Mouse (Mus musculus): ENCODE results near the gene Nmrk2. TPM values are rescaled to one million over a fixed set of nuclear protein-coding genes. Genes with fewer than 3 reads are reported as not detected.
A peak's percentile ranks its signal among the peaks of the same experiment; 100 is the strongest.

Nmrk2 gene
- polyA plus RNA-seq, 1 experiment from 2014 or later, result not detected

- ATAC-seq (ENCODE audit: low FRiP score, low TSS enrichment), result peak; percentile 90
- peaks cover 16% of the 10 kb centered on the region for H3K36me3 ChIP-seq (ENCODE audit: control insufficient read depth, insufficient read depth, low read length)
- no peaks in the 10 kb centered on the region for H3K9me3 ChIP-seq (ENCODE audit: control insufficient read depth, low read length)
- H3K4me3 ChIP-seq (ENCODE audit: low read length), result peak within 1 kb of the TSS; percentile 80
- H3K4me2 ChIP-seq (replicated peaks; ENCODE audit: low read depth, low read length), result peak within 1 kb of the TSS; percentile 79
- WGBS, result under 1% methylated on average over 52 of the region's 64 CpGs
- peak within 1 kb of the TSS; percentile 89 for H3K27ac ChIP-seq (ENCODE audit: low read depth, low read length)
- H3K4me1 ChIP-seq (ENCODE audit: control insufficient read depth, insufficient read depth, low read length), result peaks cover 13% of the 10 kb centered on the region; the same call in 1 of the 2 replicates
- H3K9ac ChIP-seq (ENCODE audit: low read depth, low read length), result peak within 1 kb of the TSS; percentile 83
- no peaks in the 10 kb centered on the region for H3K27me3 ChIP-seq (ENCODE audit: control insufficient read depth, insufficient read depth, low read length)
These were observed 34.4 kb downstream of the Nmrk2 start, which contains the start of gene Pias4 for GRCm38 (mm10) chr10:81167200-81168086. Gene Pias4 (minus strand): TSS chr10:81167923.

DNA sequence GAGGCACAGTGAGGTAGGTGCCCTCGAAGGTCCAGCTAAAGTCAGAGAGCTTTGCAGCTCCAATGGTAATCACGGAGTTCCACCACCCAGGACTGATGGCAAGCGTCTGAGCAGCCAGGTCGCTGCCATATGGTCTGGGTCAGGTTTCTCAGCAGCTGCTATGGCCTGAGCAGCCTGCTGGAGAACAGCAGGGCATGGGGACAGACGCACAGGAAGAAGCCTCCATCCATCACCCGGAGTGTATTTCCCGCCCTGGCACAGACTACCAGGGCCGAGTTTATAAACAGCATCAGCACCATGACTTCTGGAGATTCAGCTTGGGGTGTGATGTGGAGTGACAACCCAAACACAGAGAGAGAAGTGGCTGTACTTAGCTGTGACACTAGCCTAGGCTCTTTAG is 36.7 kb downstream of the Nmrk2 start:
- Histone ChIP-seq H3K9ac (ENCODE audit: low read depth, low read length) (peak overlapping the region; percentile 37; the same call in 1 of the 2 replicates), H3K27me3 (ENCODE audit: control insufficient read depth, insufficient read depth, low read length) (no peaks in the 10 kb centered on the region), H3K27ac (ENCODE audit: low read depth, low read length) (no peak overlapping the region), H3K4me3 (ENCODE audit: low read length) (no peak overlapping the region), H3K9me3 (ENCODE audit: control insufficient read depth, low read length) (no peaks in the 10 kb centered on the region), H3K4me1 (ENCODE audit: control insufficient read depth, insufficient read depth, low read length) (peaks cover 19% of the 10 kb centered on the region), H3K4me2 (replicated peaks; ENCODE audit: low read depth, low read length) (no peak overlapping the region), H3K36me3 (ENCODE audit: control insufficient read depth, insufficient read depth, low read length) (peaks cover 38% of the 10 kb centered on the region)
- WGBS, result 37% methylated on average over 8 of the region's 8 CpGs
- ATAC-seq (ENCODE audit: low FRiP score, low TSS enrichment), result no peak

DNA sequence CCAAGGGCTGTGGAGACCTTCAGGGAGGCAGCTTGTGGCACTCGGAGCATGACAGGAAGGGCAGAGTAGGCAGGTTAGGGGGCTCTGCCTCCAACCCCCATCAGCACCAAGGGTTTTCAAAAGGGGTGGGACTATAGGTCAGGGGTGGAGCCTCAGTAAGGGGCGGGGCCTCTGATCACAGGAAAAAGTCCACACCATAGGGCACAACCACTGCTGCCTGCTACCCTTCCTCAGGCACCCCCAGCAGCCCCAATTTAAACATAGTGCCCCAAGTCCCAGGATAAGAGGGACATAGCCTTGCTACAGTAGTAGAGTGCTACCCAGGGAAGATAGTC is 39.6 kb downstream of the Nmrk2 start:
- Histone ChIP-seq H3K4me3 (ENCODE audit: low read length) (no peak overlapping the region), H3K4me1 (ENCODE audit: control insufficient read depth, insufficient read depth, low read length) (peaks cover 13% of the 10 kb centered on the region), H3K4me2 (replicated peaks; ENCODE audit: low read depth, low read length) (no peak overlapping the region), H3K9ac (ENCODE audit: low read depth, low read length) (no peak overlapping the region), H3K9me3 (ENCODE audit: control insufficient read depth, low read length) (no peaks in the 10 kb centered on the region), H3K27me3 (ENCODE audit: control insufficient read depth, insufficient read depth, low read length) (no peaks in the 10 kb centered on the region), H3K36me3 (ENCODE audit: control insufficient read depth, insufficient read depth, low read length) (peaks cover 56% of the 10 kb centered on the region), H3K27ac (ENCODE audit: low read depth, low read length) (no peak overlapping the region)
- ATAC-seq (ENCODE audit: low FRiP score, low TSS enrichment), result no peak
- WGBS, result 38% methylated on average over 2 of the region's 2 CpGs

DNA sequence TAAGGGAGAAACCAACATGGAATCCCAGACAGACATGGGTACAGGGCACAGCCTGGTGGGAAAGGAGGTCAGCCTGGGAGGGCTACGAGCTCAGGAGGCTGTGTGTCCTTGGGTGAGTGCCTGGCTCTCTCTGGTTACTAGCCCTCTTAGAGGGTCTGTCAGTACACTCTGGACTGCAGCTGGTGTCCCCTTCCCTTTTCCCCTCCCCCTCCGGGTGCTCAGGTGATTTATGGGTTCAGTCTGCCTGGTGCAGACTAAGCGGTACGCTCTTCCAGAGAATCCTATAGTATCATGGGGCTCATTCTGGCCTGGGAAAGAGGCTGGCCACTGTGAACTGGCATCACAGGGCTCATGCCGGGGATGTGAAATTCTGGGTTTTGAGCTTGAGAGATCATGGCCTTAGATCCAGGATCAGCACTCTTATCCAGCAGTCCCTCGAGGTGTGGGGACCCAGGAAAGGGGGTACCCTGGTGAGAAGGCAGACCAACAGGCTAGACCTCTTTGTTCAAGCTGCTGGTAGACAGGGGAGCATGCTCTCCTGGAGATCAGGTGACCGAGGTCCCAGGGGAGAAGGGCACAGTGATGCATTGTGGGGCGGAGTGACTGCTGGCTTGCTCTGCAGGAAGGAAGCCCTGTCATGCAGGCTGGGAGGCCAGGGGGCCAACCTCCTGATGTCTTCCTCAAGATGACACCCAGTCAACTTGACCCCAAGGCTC is 40.1 kb downstream of the Nmrk2 start:
- no peaks in the 10 kb centered on the region for H3K27me3 ChIP-seq (ENCODE audit: control insufficient read depth, insufficient read depth, low read length)
- H3K36me3 ChIP-seq (ENCODE audit: control insufficient read depth, insufficient read depth, low read length), result peaks cover 62% of the 10 kb centered on the region
- H3K4me1 ChIP-seq (ENCODE audit: control insufficient read depth, insufficient read depth, low read length), result peaks cover 12% of the 10 kb centered on the region
- no peaks in the 10 kb centered on the region for H3K9me3 ChIP-seq (ENCODE audit: control insufficient read depth, low read length)
- no peak overlapping the region for H3K9ac ChIP-seq (ENCODE audit: low read depth, low read length)
- H3K4me3 ChIP-seq (ENCODE audit: low read length), result no peak overlapping the region
- H3K27ac ChIP-seq (ENCODE audit: low read depth, low read length), result no peak overlapping the region
- 0 out of 2 replicates have a peak, but pooled peaks have one; percentile 21 for ATAC-seq (ENCODE audit: low FRiP score, low TSS enrichment)
- 54% methylated on average over 8 of the region's 8 CpGs for WGBS
- no peak overlapping the region for H3K4me2 ChIP-seq (replicated peaks; ENCODE audit: low read depth, low read length)

DNA sequence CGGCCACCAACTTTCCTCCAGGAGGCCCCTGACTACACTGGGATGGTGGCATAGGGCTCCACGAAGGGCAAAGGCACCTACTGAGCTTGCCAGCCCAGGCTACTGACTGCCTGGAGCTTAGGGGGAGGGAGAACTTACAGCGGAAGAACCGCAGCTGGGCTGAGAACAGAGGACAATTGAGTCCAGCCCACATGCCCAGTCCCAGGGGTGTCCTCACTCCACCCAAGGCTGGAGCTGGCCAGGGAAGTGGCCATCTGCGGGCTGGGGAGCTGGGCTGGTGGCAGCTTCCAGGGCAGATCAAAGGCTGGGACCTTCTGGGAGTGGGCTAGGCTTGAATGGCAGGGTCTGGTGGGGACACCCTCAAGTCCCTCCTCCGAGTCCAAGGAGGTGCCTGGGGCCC is 47.1 kb downstream of the Nmrk2 start:
- no peak overlapping the region for H3K9ac ChIP-seq (ENCODE audit: low read depth, low read length)
- no peak for ATAC-seq (ENCODE audit: low FRiP score, low TSS enrichment)

DNA sequence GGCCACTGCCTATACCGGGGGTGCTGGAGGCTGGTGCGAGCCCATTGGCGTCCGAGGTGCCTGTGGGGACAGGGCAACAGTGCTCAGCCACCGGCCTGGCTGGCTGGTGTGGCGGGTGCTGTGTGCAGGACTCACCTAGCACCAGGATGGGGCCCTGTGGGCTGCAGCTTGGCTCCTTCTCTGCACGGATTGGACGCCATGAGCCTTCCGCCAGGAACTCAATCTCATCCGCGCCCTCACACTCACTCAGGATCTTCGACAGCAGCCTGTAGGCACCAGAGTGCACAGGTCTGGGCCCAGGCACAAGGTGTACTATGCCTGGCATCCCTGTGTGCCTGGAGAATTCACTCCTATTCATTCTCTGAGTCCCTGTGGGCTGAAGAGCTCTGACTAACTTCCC is 47.5 kb downstream of the Nmrk2 start:
- H3K36me3 ChIP-seq (ENCODE audit: control insufficient read depth, insufficient read depth, low read length), result peaks cover 80% of the 10 kb centered on the region
- no peaks in the 10 kb centered on the region for H3K27me3 ChIP-seq (ENCODE audit: control insufficient read depth, insufficient read depth, low read length)
- no peak overlapping the region for H3K27ac ChIP-seq (ENCODE audit: low read depth, low read length)
- no peaks in the 10 kb centered on the region for H3K4me1 ChIP-seq (ENCODE audit: control insufficient read depth, insufficient read depth, low read length)
- WGBS, result 91% methylated on average over 12 of the region's 12 CpGs
- no peak overlapping the region for H3K4me3 ChIP-seq (ENCODE audit: low read length)
- no peak overlapping the region for H3K9ac ChIP-seq (ENCODE audit: low read depth, low read length)
- no peak for ATAC-seq (ENCODE audit: low FRiP score, low TSS enrichment)
- H3K4me2 ChIP-seq (replicated peaks; ENCODE audit: low read depth, low read length), result no peak overlapping the region
- no peaks in the 10 kb centered on the region for H3K9me3 ChIP-seq (ENCODE audit: control insufficient read depth, low read length)

More for the DNA sequence above, 47.1 kb downstream of the Nmrk2 start:
- Histone ChIP-seq H3K27ac (ENCODE audit: low read depth, low read length) (no peak overlapping the region), H3K9me3 (ENCODE audit: control insufficient read depth, low read length) (no peaks in the 10 kb centered on the region), H3K4me1 (ENCODE audit: control insufficient read depth, insufficient read depth, low read length) (no peaks in the 10 kb centered on the region), H3K4me2 (replicated peaks; ENCODE audit: low read depth, low read length) (no peak overlapping the region), H3K36me3 (ENCODE audit: control insufficient read depth, insufficient read depth, low read length) (peaks cover 77% of the 10 kb centered on the region), H3K27me3 (ENCODE audit: control insufficient read depth, insufficient read depth, low read length) (no peaks in the 10 kb centered on the region), H3K4me3 (ENCODE audit: low read length) (no peak overlapping the region)
- 82% methylated on average over 6 of the region's 6 CpGs for WGBS

DNA sequence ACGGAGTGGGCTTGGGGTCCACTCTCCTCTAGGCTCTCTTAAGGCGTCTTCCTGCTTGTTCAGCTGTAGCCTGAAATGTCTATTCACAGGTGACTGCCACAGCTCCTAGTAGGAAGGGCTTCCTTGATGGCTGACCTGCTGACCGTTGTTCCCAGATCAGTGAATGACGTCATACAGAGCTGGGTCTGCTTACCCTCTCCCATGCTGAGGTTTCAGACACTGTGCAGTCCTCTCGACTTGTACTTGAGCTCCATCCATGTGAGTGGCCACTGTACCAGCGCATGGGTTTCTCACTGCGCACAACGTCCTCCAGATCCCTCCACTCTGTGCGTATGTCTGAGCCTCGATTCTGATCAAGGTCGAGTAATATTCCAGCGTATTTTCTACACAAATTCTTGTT is 49.2 kb downstream of the Nmrk2 start:
- no peak overlapping the region for H3K9ac ChIP-seq (ENCODE audit: low read depth, low read length)
- no peaks in the 10 kb centered on the region for H3K27me3 ChIP-seq (ENCODE audit: control insufficient read depth, insufficient read depth, low read length)
- peaks cover 85% of the 10 kb centered on the region for H3K36me3 ChIP-seq (ENCODE audit: control insufficient read depth, insufficient read depth, low read length)
- 71% methylated on average over 12 of the region's 12 CpGs for WGBS
- 0 out of 2 replicates have a peak overlapping the region, but pooled peaks have one; percentile 17 for H3K27ac ChIP-seq (ENCODE audit: low read depth, low read length)
- no peaks in the 10 kb centered on the region for H3K9me3 ChIP-seq (ENCODE audit: control insufficient read depth, low read length)
- ATAC-seq (ENCODE audit: low FRiP score, low TSS enrichment), result no peak
- H3K4me2 ChIP-seq (replicated peaks; ENCODE audit: low read depth, low read length), result no peak overlapping the region
- no peaks in the 10 kb centered on the region for H3K4me1 ChIP-seq (ENCODE audit: control insufficient read depth, insufficient read depth, low read length)
- no peak overlapping the region for H3K4me3 ChIP-seq (ENCODE audit: low read length)

DNA sequence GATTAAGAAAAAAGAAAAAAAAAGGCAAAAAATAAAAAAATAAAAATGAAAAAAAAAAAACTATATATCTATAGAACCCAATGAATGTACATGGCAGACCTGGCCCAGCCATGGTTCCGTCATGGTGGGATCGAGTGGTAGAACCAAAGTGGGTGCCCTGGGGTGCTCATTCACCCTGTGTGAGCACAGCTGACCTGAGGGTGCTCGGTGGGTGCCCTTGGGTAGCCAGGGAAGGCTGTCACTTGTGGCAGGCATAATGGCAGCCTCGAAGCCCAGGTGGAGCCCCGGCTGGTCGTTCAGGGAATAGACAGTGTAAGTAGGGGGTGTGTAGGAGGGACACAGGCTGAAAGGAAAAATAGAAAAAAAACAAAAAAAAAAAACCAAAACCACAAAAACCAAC is 50.6 kb downstream of the Nmrk2 start:
- no peaks in the 10 kb centered on the region for H3K9me3 ChIP-seq (ENCODE audit: control insufficient read depth, low read length)
- no peak overlapping the region for H3K4me3 ChIP-seq (ENCODE audit: low read length)
- H3K4me2 ChIP-seq (replicated peaks; ENCODE audit: low read depth, low read length), result no peak overlapping the region
- no peaks in the 10 kb centered on the region for H3K27me3 ChIP-seq (ENCODE audit: control insufficient read depth, insufficient read depth, low read length)
- whole genome bisulfite sequencing, result 78% methylated on average over 6 of the region's 6 CpGs
- H3K4me1 ChIP-seq (ENCODE audit: control insufficient read depth, insufficient read depth, low read length), result no peaks in the 10 kb centered on the region
- H3K27ac ChIP-seq (ENCODE audit: low read depth, low read length), result no peak overlapping the region
- no peak overlapping the region for H3K9ac ChIP-seq (ENCODE audit: low read depth, low read length)
- H3K36me3 ChIP-seq (ENCODE audit: control insufficient read depth, insufficient read depth, low read length), result peaks cover 86% of the 10 kb centered on the region
- no peak for ATAC-seq (ENCODE audit: low FRiP score, low TSS enrichment)
